Mouse (Mus musculus) cerebellum, postnatal 25 days (tissue): Measurements from ENCODE around the gene Ncoa5.

Experiments used
- DNase-seq, 2 experiments: peaks; one replicate each; pipeline ENCODE4 v3.0.0; 2021; ENCODE audit warnings: mixed read lengths in 2 of 2

Ncoa5 gene

GRCm38 (mm10) chr2:165034131-165035057 is at the start of gene Ncoa5:
Ncoa5 (minus strand) TSS chr2:165034867.
- peak; percentile 98 to 99 for DNase-seq

- no peak for DNase-seq
Observed at GRCm38 (mm10) chr2:165081257-165081656, 46.6 kb upstream of the Ncoa5 start.

- no peak for DNase-seq
Observed at GRCm38 (mm10) chr2:165080657-165081056, 46.0 kb upstream of the Ncoa5 start.

GRCm38 (mm10) chr2:165078605-165079004 is 43.9 kb upstream of the Ncoa5 start:
- peak in 1 of 2 experiments; percentile 47 for DNase-seq

- no peak for DNase-seq
Observed at GRCm38 (mm10) chr2:165078045-165078444, 43.4 kb upstream of the Ncoa5 start.

GRCm38 (mm10) chr2:165077055-165077454 is 42.4 kb upstream of the Ncoa5 start:
- DNase-seq = peak; percentile 27 to 37

GRCm38 (mm10) chr2:165074937-165075336 is 40.3 kb upstream of the Ncoa5 start:
- peak; percentile 95 for DNase-seq

- DNase-seq = peak; percentile 86 to 88
Observed at GRCm38 (mm10) chr2:165074081-165074884, 39.6 kb upstream of the Ncoa5 start.

GRCm38 (mm10) chr2:165073381-165073781 is 38.7 kb upstream of the Ncoa5 start:
- DNase-seq = peak; percentile 91 to 93

GRCm38 (mm10) chr2:165070096-165070816 is 35.6 kb upstream of the Ncoa5 start:
- peak; percentile 89 to 90 for DNase-seq

GRCm38 (mm10) chr2:165068806-165069205 is 34.1 kb upstream of the Ncoa5 start:
- DNase-seq = no peak

GRCm38 (mm10) chr2:165064489-165064888 is 29.8 kb upstream of the Ncoa5 start:
- DNase-seq = no peak

- DNase-seq = no peak
Observed at GRCm38 (mm10) chr2:165061638-165062433, 27.2 kb upstream of the Ncoa5 start.

- DNase-seq = no peak
Observed at GRCm38 (mm10) chr2:165059961-165060360, 25.3 kb upstream of the Ncoa5 start.

- DNase-seq = no peak
Observed at GRCm38 (mm10) chr2:165056377-165057085, 21.9 kb upstream of the Ncoa5 start.

- no peak for DNase-seq
Observed at GRCm38 (mm10) chr2:165055905-165056304, 21.2 kb upstream of the Ncoa5 start.

- DNase-seq = peak in 1 of 2 experiments; percentile 56
Observed at GRCm38 (mm10) chr2:165054888-165055852, 20.5 kb upstream of the Ncoa5 start, which contains the start of gene Cd40. Cd40 (plus strand) TSS chr2:165055627.

GRCm38 (mm10) chr2:165051566-165051965 is 16.9 kb upstream of the Ncoa5 start:
- DNase-seq = no peak

GRCm38 (mm10) chr2:165050826-165051548 is 16.3 kb upstream of the Ncoa5 start:
- no peak for DNase-seq
